Mouse (Mus musculus): ENCODE results near the gene Metrn.

- TF ChIP-seq POLR2A (IDR thresholded peaks at IDR 0.05; ENCODE audit: borderline replicate concordance, low read depth, low read length) = no peak
- TF ChIP-seq CTCF (IDR thresholded peaks at IDR 0.05; ENCODE audit: low read depth, low read length) = no peak
Measured at GRCm38 (mm10) chr17:25829558-25830017, 32.7 kb upstream of the Metrn start.

Data from bone marrow macrophage, adult 2 months (primary cell).